In the genomic region with DNA sequence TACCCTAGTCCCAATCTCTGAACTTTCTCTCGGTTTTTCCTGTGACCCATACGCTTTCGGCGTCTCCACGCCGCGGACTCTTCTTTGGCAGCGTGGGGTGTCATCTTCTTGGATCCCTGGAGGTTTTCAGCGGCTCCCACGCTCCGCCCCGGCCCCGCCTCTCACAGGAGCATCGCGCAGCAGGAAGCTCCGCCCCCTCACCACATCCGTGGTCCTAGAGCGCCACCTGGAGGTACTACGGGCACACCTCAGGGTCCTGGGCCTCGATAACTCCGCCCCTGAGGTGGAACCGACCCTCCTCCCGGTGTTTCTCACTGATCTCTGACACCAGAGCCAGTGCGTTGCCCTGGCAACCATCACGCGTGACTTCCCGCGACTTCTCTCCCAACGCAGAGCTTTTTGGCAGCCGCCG, we compare ENCODE assay signal across 8 mouse cellular contexts. TPM values are rescaled to one million over a fixed set of nuclear protein-coding genes. Genes with fewer than 3 reads are reported as not detected.
A peak's percentile ranks its signal among the peaks of the same experiment; 100 is the strongest.
DNase-seq lines count a peak whose midpoint lies in the region; ATAC-seq lines count a peak whose summit lies in the region.

No protein-coding gene starts in this region.

- H3K27me3 ChIP-seq in embryonic facial prominence, embryonic 14.5 days (replicated peaks; ENCODE audit: control insufficient read depth, insufficient read depth, low read length), result no peaks in the 10 kb centered on the region
- no peaks in the 10 kb centered on the region for H3K27me3 ChIP-seq in kidney, embryonic 14.5 days (ENCODE audit: control insufficient read depth, insufficient read depth, low read length)
- H3K27me3 ChIP-seq in limb, embryonic 15.5 days, result peaks cover 9% of the 10 kb centered on the region; the same call in 1 of the 2 replicates

- peak overlapping the region; percentile 57 for H3K9ac ChIP-seq in embryonic facial prominence, embryonic 14.5 days (ENCODE audit: low read depth, low read length)
- peak overlapping the region; percentile 47 for H3K9ac ChIP-seq in kidney, embryonic 14.5 days (ENCODE audit: low read depth, low read length)
- peak overlapping the region; percentile 20; the same call in 1 of the 2 replicates for H3K9ac ChIP-seq in limb, embryonic 15.5 days

- ATAC-seq in embryonic facial prominence, embryonic 14.5 days (ENCODE audit: low read depth), result peak; percentile 87
- ATAC-seq in kidney, embryonic 14.5 days (ENCODE audit: low FRiP score, low TSS enrichment), result peak; percentile 87
- ATAC-seq in limb, embryonic 15.5 days (ENCODE audit: insufficient number of reproducible peaks, low FRiP score, low TSS enrichment, low read depth), result peak; percentile 80

- H3K4me2 ChIP-seq in embryonic facial prominence, embryonic 14.5 days (ENCODE audit: low read depth, low read length), result peak overlapping the region; percentile 87
- H3K4me2 ChIP-seq in kidney, embryonic 14.5 days (replicated peaks; ENCODE audit: low read depth, low read length), result peak overlapping the region; percentile 83
- H3K4me2 ChIP-seq in limb, embryonic 15.5 days, result peak overlapping the region; percentile 86

- WGBS in embryonic facial prominence, embryonic 14.5 days, result 0% methylated on average over 31 of the region's 31 CpGs
- under 1% methylated on average over 31 of the region's 31 CpGs for WGBS in kidney, embryonic 14.5 days
- WGBS in limb, embryonic 15.5 days, result under 1% methylated on average over 31 of the region's 31 CpGs

- peak overlapping the region; percentile 40 for H3K4me3 ChIP-seq in embryonic facial prominence, embryonic 14.5 days (ENCODE audit: low read depth, low read length)
- peak overlapping the region; percentile 49 for H3K4me3 ChIP-seq in kidney, embryonic 14.5 days (ENCODE audit: low read length)
- H3K4me3 ChIP-seq in limb, embryonic 15.5 days, result peak overlapping the region; percentile 46

- H3K9me3 ChIP-seq in embryonic facial prominence, embryonic 14.5 days (ENCODE audit: control insufficient read depth, low read length), result no peaks in the 10 kb centered on the region
- no peaks in the 10 kb centered on the region for H3K9me3 ChIP-seq in kidney, embryonic 14.5 days (ENCODE audit: control insufficient read depth, low read length)
- no peaks in the 10 kb centered on the region for H3K9me3 ChIP-seq in limb, embryonic 15.5 days

- peak overlapping the region; percentile 80; the same call in 1 of the 2 replicates for H3K27ac ChIP-seq in embryonic facial prominence, embryonic 14.5 days (replicated peaks; ENCODE audit: low read depth, low read length)
- H3K27ac ChIP-seq in kidney, embryonic 14.5 days (ENCODE audit: low read depth, low read length), result peak overlapping the region; percentile 37; the same call in 1 of the 2 replicates
- peak overlapping the region; percentile 72 for H3K27ac ChIP-seq in limb, embryonic 15.5 days

- H3K36me3 ChIP-seq in embryonic facial prominence, embryonic 14.5 days (ENCODE audit: control insufficient read depth, insufficient read depth, low read length), result peaks cover 7% of the 10 kb centered on the region; the same call in 1 of the 2 replicates
- no peaks in the 10 kb centered on the region for H3K36me3 ChIP-seq in kidney, embryonic 14.5 days (ENCODE audit: control insufficient read depth, insufficient read depth, low read length)
- peaks cover 18% of the 10 kb centered on the region for H3K36me3 ChIP-seq in limb, embryonic 15.5 days

- H3K4me1 ChIP-seq in embryonic facial prominence, embryonic 14.5 days (ENCODE audit: control insufficient read depth, insufficient read depth, low read length), result peaks cover 17% of the 10 kb centered on the region
- peaks cover 21% of the 10 kb centered on the region; the same call in 1 of the 2 replicates for H3K4me1 ChIP-seq in kidney, embryonic 14.5 days (ENCODE audit: control insufficient read depth, insufficient read depth, low read length)
- peaks cover 40% of the 10 kb centered on the region for H3K4me1 ChIP-seq in limb, embryonic 15.5 days

- peak; percentile 96 for DNase-seq in 3T3-L1 (ENCODE audit: low read depth, low spot score)
- peak; percentile 93 to 95 for DNase-seq in adrenal gland, postnatal 4 days (ENCODE audit: low spot score in 2 of 2)
- DNase-seq in embryonic facial prominence, embryonic 14.5 days (ENCODE audit: low spot score), result peak; percentile 96
- DNase-seq in heart, adult 9 months (ENCODE audit: low spot score in 2 of 2), result peak; percentile 91 to 93
- peak; percentile 87 to 93 for DNase-seq in monocyte, adult 2 months (ENCODE audit: low read depth in 1 of 2, low spot score in 2 of 2)
- peak; percentile 88 to 91 for DNase-seq in spleen, postnatal 36 days (ENCODE audit: low spot score in 2 of 2)

RNA-seq across cellular contexts. Expression of gene Copz2, which starts 12.2 kb away (rescaled TPM):
- total RNA-seq in adrenal gland, postnatal 4 days (2021), result 10 to 100 TPM; 53.2 to 62.5 TPM
- polyA plus RNA-seq in embryonic facial prominence, embryonic 14.5 days (2014; fragmentation: Nextera tagmentation; extraction: Ambion mirVana), result 228 and 237 TPM in 2 replicates
- polyA plus RNA-seq in kidney, embryonic 14.5 days (2014; fragmentation: Nextera tagmentation; extraction: Ambion mirVana), result 94.7 and 106 TPM in 2 replicates
- 203 and 213 TPM in 2 replicates for polyA plus RNA-seq in limb, embryonic 15.5 days (2015; fragmentation: Nextera tagmentation; extraction: Ambion mirVana)

RNA-seq across cellular contexts. Expression of gene Nfe2l1, which starts 32.1 kb away (rescaled TPM):
- total RNA-seq in adrenal gland, postnatal 4 days (2021), result 100 to 1,000 TPM; 269 to 272 TPM
- 54.6 and 56.0 TPM in 2 replicates for polyA plus RNA-seq in embryonic facial prominence, embryonic 14.5 days (2014; fragmentation: Nextera tagmentation; extraction: Ambion mirVana)
- 37.3 and 43.2 TPM in 2 replicates for polyA plus RNA-seq in kidney, embryonic 14.5 days (2014; fragmentation: Nextera tagmentation; extraction: Ambion mirVana)
- polyA plus RNA-seq in limb, embryonic 15.5 days (2015; fragmentation: Nextera tagmentation; extraction: Ambion mirVana), result 75.6 and 81.1 TPM in 2 replicates

RNA-seq across cellular contexts. Expression of gene Cdk5rap3, which starts 54.4 kb away (rescaled TPM):
- 10 to 100 TPM; 71.6 to 74.7 TPM for total RNA-seq in adrenal gland, postnatal 4 days (2021)
- 65.5 and 83.4 TPM in 2 replicates for polyA plus RNA-seq in embryonic facial prominence, embryonic 14.5 days (2014; fragmentation: Nextera tagmentation; extraction: Ambion mirVana)
- polyA plus RNA-seq in kidney, embryonic 14.5 days (2014; fragmentation: Nextera tagmentation; extraction: Ambion mirVana), result 66.9 and 69.1 TPM in 2 replicates
- polyA plus RNA-seq in limb, embryonic 15.5 days (2015; fragmentation: Nextera tagmentation; extraction: Ambion mirVana), result 76.2 and 87.4 TPM in 2 replicates

Comparison
In these comparisons a context has a peak if more than half of its experiments do, and no peak if none do; other contexts are left out.
1. Peak in every context shown above with its lines: DNase-seq, ATAC-seq, H3K4me3 ChIP-seq and H3K27ac ChIP-seq.